Mouse (Mus musculus) cortical plate, adult 2 months (tissue): ENCODE data around the gene Gm44973. TPM values are rescaled to one million over a fixed set of nuclear protein-coding genes. Genes with fewer than 3 reads are reported as not detected.
A peak's percentile ranks its signal among the peaks of the same experiment; 100 is the strongest.

ENCODE experiments used
- H3K27ac ChIP-seq: fragments of 200-500 bp; 2 replicates; pipeline ENCODE4 v1.5.1; 2012; ENCODE audit warnings: low read length, control low read depth, inconsistent platforms; ENCODE audit not compliant: insufficient read depth
- H3K4me1 ChIP-seq: fragments of 200-500 bp; 2 replicates; pipeline ENCODE4 v1.6.1; 2011; ENCODE audit warnings: low read length; ENCODE audit not compliant: control insufficient read depth, insufficient read depth
- H3K4me3 ChIP-seq: fragments of 200-500 bp; 2 replicates; pipeline ENCODE4 v1.5.1; 2011; ENCODE audit warnings: mild to moderate bottlenecking, low read length, control low read depth; ENCODE audit not compliant: insufficient read depth
- CTCF ChIP-seq: fragments of 200-500 bp; IDR thresholded peaks from 2 replicates; pipeline ENCODE4 v1.5.1; 2011; ENCODE audit warnings: mild to moderate bottlenecking, control low read depth, low read length; ENCODE audit not compliant: insufficient read depth; ENCODE audit errors: extremely low read depth
- POLR2A ChIP-seq: fragments of 200-500 bp; IDR thresholded peaks from 2 replicates; pipeline ENCODE4 v1.6.1; 2011; ENCODE audit warnings: mild to moderate bottlenecking, low read length, control low read depth; ENCODE audit not compliant: insufficient read depth; ENCODE audit errors: extremely low read depth
- polyA plus RNA-seq: library from polyadenylated mRNA; depleted of rRNA; stranded (reverse); fragments of >200 nt; gene quantifications from 2 replicates; pipeline ENCODE4 v1.2.3, GENCODE M21; 2012

The Gm44973 gene
- polyA plus RNA-seq, 1 experiment: not detected

GRCm38 (mm10) chr7:5051193-5052192, 36.2 kb downstream of the Gm44973 start, which contains the start of gene Zfp580:
Gene Zfp580, plus strand, starts transcription at chr7:5051538.
- H3K4me1 ChIP-seq: peaks cover 8% of the 10 kb centered on the region
- no peak for TF ChIP-seq CTCF
- TF ChIP-seq POLR2A: no peak
- peak within 1 kb of the TSS; percentile 52 for H3K4me3 ChIP-seq
- peak within 1 kb of the TSS; percentile 82 for H3K27ac ChIP-seq

- Histone ChIP-seq H3K27ac (peak overlapping the region; percentile 81; the same call in 1 of the 2 replicates), H3K4me1 (peaks cover 8% of the 10 kb centered on the region), H3K4me3 (peak overlapping the region; percentile 52)
- TF ChIP-seq POLR2A (no peak), CTCF (no peak)
Observed at GRCm38 (mm10) chr7:5052438-5052837, 37.1 kb downstream of the Gm44973 start.

- TF ChIP-seq POLR2A (no peak), CTCF (no peak)
- Histone ChIP-seq H3K4me3 (peak overlapping the region; percentile 52), H3K27ac (no peak overlapping the region), H3K4me1 (peaks cover 8% of the 10 kb centered on the region)
Observed at GRCm38 (mm10) chr7:5052931-5053343, 37.6 kb downstream of the Gm44973 start.

GRCm38 (mm10) chr7:5053456-5054179, 38.3 kb downstream of the Gm44973 start:
- Histone ChIP-seq H3K4me1 (peaks cover 8% of the 10 kb centered on the region), H3K4me3 (peak overlapping the region; percentile 52), H3K27ac (no peak overlapping the region)
- TF ChIP-seq CTCF (no peak), POLR2A (peak; percentile 23; the same call in 1 of the 2 replicates)

GRCm38 (mm10) chr7:5056651-5057263, 41.5 kb downstream of the Gm44973 start:
- TF ChIP-seq POLR2A (peak; percentile 47; the same call in 1 of the 2 replicates), CTCF (no peak)
- Histone ChIP-seq H3K27ac (peak overlapping the region; percentile 93), H3K4me1 (peaks cover 11% of the 10 kb centered on the region), H3K4me3 (peak overlapping the region; percentile 66)

- H3K4me1 ChIP-seq: peaks cover 11% of the 10 kb centered on the region
- TF ChIP-seq POLR2A: no peak
- TF ChIP-seq CTCF: no peak
Observed at GRCm38 (mm10) chr7:5057381-5057780, 42.1 kb downstream of the Gm44973 start.

GRCm38 (mm10) chr7:5057804-5058203, 42.5 kb downstream of the Gm44973 start:
- peaks cover 11% of the 10 kb centered on the region for H3K4me1 ChIP-seq
- peak overlapping the region; percentile 66 for H3K4me3 ChIP-seq
- H3K27ac ChIP-seq: no peak overlapping the region
- no peak for TF ChIP-seq POLR2A
- no peak for TF ChIP-seq CTCF

More at GRCm38 (mm10) chr7:5057381-5057780, 42.1 kb downstream of the Gm44973 start:
- H3K27ac ChIP-seq: peak overlapping the region; percentile 93
- peak overlapping the region; percentile 66 for H3K4me3 ChIP-seq

GRCm38 (mm10) chr7:5058631-5059030, 43.3 kb downstream of the Gm44973 start:
- Histone ChIP-seq H3K27ac (no peak overlapping the region), H3K4me3 (no peak overlapping the region), H3K4me1 (peaks cover 9% of the 10 kb centered on the region)
- TF ChIP-seq POLR2A: no peak
- TF ChIP-seq CTCF: no peak

GRCm38 (mm10) chr7:5059421-5059820, 44.1 kb downstream of the Gm44973 start:
- H3K4me1 ChIP-seq: peaks cover 10% of the 10 kb centered on the region
- TF ChIP-seq CTCF (no peak), POLR2A (no peak)
- no peak overlapping the region for H3K4me3 ChIP-seq
- H3K27ac ChIP-seq: no peak overlapping the region
